Mouse (Mus musculus) hindbrain, embryonic 11.5 days (tissue): ENCODE measurements at regions not wholly inside any gene's neighbourhood (a gene's known extent, or its start where the extent isn't known, plus 50 kb on each side); places are given as distances from the start of the nearest gene placed in this dataset.

Experiments used
- ATAC-seq: fragments of 200-750 bp; cut with Nextera tagmentation; 2 replicates; pipeline ENCODE4 v1.8.0; 2017; ENCODE audit warnings: mild to moderate bottlenecking, moderate TSS enrichment, moderate library complexity; ENCODE audit not compliant: low FRiP score
- DNase-seq: peaks from one replicate; pipeline ENCODE4 v3.0.0-alpha.2; 2015; ENCODE audit warnings: low spot score
- H3K27ac ChIP-seq: fragments of 300-500 bp; sonication (generic); 2 replicates; pipeline ENCODE4 v1.5.1; 2014; ENCODE audit warnings: mild to moderate bottlenecking, low read depth, low read length
- H3K27me3 ChIP-seq: fragments of 300-500 bp; sonication (generic); 2 replicates; pipeline ENCODE4 v1.6.1; 2014; ENCODE audit warnings: mild to moderate bottlenecking, low read length, moderate library complexity, mixed read lengths; ENCODE audit not compliant: control insufficient read depth, insufficient read depth
- H3K36me3 ChIP-seq: fragments of 300-500 bp; sonication (generic); 2 replicates; pipeline ENCODE4 v1.6.1; 2014; ENCODE audit warnings: mild to moderate bottlenecking, low read length, moderate library complexity, mixed read lengths; ENCODE audit not compliant: control insufficient read depth, insufficient read depth
- H3K4me1 ChIP-seq: fragments of 300-500 bp; sonication (generic); replicated peaks from 2 replicates; pipeline ENCODE4 v1.6.1; 2014; ENCODE audit warnings: low read length, mixed read lengths; ENCODE audit not compliant: control insufficient read depth, insufficient read depth
- H3K4me2 ChIP-seq: fragments of 300-500 bp; sonication (generic); replicated peaks from 2 replicates; pipeline ENCODE4 v1.6.1; 2014; ENCODE audit warnings: mild to moderate bottlenecking, low read depth, low read length
- H3K4me3 ChIP-seq: fragments of 300-500 bp; sonication (generic); 2 replicates; pipeline ENCODE4 v1.5.1; 2014; ENCODE audit warnings: low read depth, low read length
- H3K9ac ChIP-seq: fragments of 300-500 bp; sonication (generic); 2 replicates; pipeline ENCODE4 v1.6.1; 2014; ENCODE audit warnings: low read depth, low read length
- H3K9me3 ChIP-seq: fragments of 300-500 bp; sonication (generic); 2 replicates; pipeline ENCODE4 v1.6.1; 2016; ENCODE audit warnings: low read length; ENCODE audit not compliant: control insufficient read depth
- WGBS: fragments of 180-500 bp; shearing (Covaris S2); extraction: QIAGEN DNeasy Blood & Tissue Kit; methylation state at CpG from one replicate; pipeline ENCODE4 v1.1.7; 2014; 5-methylcytosine and 5-hydroxymethylcytosine counted together

DNA sequence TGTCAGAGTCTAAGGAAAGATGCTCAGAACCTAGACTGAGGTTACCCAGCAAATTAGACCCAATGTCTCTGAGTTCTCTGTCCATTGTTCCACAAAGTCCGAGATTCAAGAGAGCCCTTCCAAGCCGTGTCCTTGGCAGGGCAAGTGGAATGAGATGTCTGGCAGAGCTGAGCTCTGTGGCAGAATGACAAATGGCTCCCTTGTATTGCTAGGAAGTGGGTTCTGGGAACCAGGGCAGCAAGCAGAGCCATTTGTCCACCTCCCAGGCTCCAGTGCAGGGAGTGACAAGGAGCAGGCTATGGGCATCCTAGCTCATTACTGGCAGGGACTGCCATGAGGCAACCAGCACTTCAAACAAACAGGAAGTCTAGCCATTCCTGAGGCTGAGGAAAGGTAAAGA, 206.3 kb upstream of the Nlrp1b start:
- Histone ChIP-seq H3K9me3 (no peaks in the 10 kb centered on the region), H3K36me3 (no peaks in the 10 kb centered on the region), H3K4me1 (peaks cover 2% of the 10 kb centered on the region), H3K27me3 (no peaks in the 10 kb centered on the region), H3K9ac (no peak overlapping the region), H3K4me2 (no peak overlapping the region), H3K4me3 (no peak overlapping the region), H3K27ac (no peak overlapping the region; the same call in 1 of the 2 replicates)
- ATAC-seq (no peak), DNase-seq (no peak)
- WGBS, result 62% methylated on average over 2 of the region's 2 CpGs

DNA sequence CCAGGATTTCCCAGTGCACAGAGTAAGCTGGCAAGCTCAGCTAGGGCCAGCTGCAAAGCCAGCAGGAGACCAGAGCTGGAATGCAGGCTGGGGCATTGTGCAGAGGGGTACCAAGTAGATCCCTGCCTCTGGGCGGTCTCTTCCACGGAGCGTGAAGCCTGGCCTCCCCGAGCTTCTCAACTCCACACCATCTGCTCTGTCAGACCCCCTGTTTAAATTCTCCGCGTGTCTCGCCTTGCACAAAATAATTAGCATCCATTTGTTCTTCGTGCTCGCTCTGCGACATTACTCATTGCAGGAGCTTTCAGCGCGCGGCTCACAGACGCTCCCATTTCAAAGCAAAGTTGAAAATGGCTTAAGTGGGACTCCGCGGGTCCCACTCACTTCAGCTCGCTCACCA, 209.3 kb upstream of the Nlrp1b start:
- peak; percentile 84 for ATAC-seq
- H3K27ac ChIP-seq, result peak overlapping the region; percentile 68
- peaks cover 2% of the 10 kb centered on the region for H3K4me1 ChIP-seq
- no peaks in the 10 kb centered on the region for H3K36me3 ChIP-seq
- H3K4me2 ChIP-seq, result peak overlapping the region; percentile 31
- 2% methylated on average over 17 of the region's 17 CpGs for WGBS
- no peaks in the 10 kb centered on the region for H3K27me3 ChIP-seq
- H3K4me3 ChIP-seq, result no peak overlapping the region
- no peaks in the 10 kb centered on the region for H3K9me3 ChIP-seq
- peak; percentile 64 for DNase-seq
- no peak overlapping the region; the same call in 1 of the 2 replicates for H3K9ac ChIP-seq

DNA sequence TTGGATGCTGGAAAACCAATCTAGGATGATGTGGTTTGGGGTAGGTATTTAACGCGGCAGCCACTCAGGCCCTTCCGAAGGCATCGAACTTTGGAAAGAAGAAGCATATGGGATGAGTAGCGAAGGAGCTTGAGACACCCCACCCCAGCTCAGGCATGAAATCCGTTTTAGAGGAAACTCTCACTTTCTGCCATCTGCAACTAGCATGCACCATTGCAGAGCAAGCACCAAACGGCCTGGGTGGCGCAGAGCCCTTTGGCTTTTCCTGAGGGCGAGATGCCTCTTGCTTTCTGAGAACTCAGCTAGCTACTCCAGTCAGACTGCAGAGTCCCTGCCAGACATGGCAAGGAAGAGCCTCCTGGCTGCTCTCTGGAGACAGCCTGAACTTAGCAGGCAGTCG, 209.9 kb upstream of the Nlrp1b start:
- H3K27me3 ChIP-seq, result no peaks in the 10 kb centered on the region
- no peak overlapping the region; the same call in 1 of the 2 replicates for H3K9ac ChIP-seq
- H3K4me1 ChIP-seq, result peaks cover 2% of the 10 kb centered on the region
- WGBS, result 56% methylated on average over 10 of the region's 10 CpGs
- H3K4me3 ChIP-seq, result no peak overlapping the region
- peak overlapping the region; percentile 31 for H3K4me2 ChIP-seq
- no peaks in the 10 kb centered on the region for H3K9me3 ChIP-seq
- H3K27ac ChIP-seq, result peak overlapping the region; percentile 68
- DNase-seq, result no peak
- peak; percentile 18; the same call in 1 of the 2 replicates for ATAC-seq
- no peaks in the 10 kb centered on the region for H3K36me3 ChIP-seq

DNA sequence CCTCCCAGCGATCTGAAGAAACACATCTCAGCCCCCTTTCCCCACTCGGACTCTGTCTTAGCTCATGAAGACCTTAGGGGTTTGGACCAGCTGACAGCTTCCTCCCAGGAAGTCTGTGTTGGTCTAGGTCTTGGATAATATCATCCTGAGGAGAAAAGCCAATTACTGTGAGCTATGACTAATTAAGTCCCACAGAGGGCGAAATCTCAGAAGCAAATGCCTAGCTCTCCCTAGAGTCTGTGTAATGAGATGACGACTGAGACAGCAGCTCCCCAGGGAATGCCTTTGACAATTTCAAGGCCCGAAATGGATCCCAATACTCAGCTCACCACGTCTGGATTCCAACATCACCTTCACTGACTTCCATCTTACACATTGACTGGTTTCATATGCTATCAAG, 213.5 kb upstream of the Nlrp1b start:
- Histone ChIP-seq H3K4me2 (no peak overlapping the region), H3K27me3 (no peaks in the 10 kb centered on the region), H3K9me3 (no peaks in the 10 kb centered on the region), H3K27ac (no peak overlapping the region), H3K4me1 (peaks cover 2% of the 10 kb centered on the region), H3K9ac (no peak overlapping the region), H3K36me3 (no peaks in the 10 kb centered on the region), H3K4me3 (no peak overlapping the region)
- WGBS, result 55% methylated on average over 6 of the region's 6 CpGs
- ATAC-seq, result no peak
- DNase-seq, result no peak

DNA sequence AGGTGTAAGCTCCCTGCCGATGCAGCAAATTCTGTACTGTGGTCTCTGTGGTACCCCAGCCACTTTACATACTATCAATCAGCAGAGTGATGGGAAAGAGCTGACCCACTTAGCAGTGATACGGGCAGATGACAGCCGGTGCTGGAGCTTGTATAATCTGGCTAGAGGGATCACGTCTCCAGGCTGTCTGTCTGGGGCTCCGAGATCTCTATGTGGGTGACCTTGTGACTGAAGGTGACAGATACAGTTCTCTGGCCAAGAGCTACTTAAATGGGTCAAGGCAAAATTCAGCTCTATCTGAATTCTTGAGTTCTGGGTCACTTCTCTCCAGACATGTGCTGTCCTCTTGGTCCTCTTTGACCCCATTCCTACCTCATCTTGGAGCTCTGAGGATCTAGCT, 216.1 kb upstream of the Nlrp1b start:
- no peaks in the 10 kb centered on the region for H3K36me3 ChIP-seq
- no peak overlapping the region for H3K4me3 ChIP-seq
- DNase-seq (no peak), ATAC-seq (no peak)
- no peak overlapping the region for H3K27ac ChIP-seq
- no peaks in the 10 kb centered on the region for H3K4me1 ChIP-seq
- H3K9me3 ChIP-seq, result no peaks in the 10 kb centered on the region
- no peaks in the 10 kb centered on the region for H3K27me3 ChIP-seq
- no peak overlapping the region for H3K4me2 ChIP-seq
- 65% methylated on average over 5 of the region's 5 CpGs for WGBS
- no peak overlapping the region for H3K9ac ChIP-seq

DNA sequence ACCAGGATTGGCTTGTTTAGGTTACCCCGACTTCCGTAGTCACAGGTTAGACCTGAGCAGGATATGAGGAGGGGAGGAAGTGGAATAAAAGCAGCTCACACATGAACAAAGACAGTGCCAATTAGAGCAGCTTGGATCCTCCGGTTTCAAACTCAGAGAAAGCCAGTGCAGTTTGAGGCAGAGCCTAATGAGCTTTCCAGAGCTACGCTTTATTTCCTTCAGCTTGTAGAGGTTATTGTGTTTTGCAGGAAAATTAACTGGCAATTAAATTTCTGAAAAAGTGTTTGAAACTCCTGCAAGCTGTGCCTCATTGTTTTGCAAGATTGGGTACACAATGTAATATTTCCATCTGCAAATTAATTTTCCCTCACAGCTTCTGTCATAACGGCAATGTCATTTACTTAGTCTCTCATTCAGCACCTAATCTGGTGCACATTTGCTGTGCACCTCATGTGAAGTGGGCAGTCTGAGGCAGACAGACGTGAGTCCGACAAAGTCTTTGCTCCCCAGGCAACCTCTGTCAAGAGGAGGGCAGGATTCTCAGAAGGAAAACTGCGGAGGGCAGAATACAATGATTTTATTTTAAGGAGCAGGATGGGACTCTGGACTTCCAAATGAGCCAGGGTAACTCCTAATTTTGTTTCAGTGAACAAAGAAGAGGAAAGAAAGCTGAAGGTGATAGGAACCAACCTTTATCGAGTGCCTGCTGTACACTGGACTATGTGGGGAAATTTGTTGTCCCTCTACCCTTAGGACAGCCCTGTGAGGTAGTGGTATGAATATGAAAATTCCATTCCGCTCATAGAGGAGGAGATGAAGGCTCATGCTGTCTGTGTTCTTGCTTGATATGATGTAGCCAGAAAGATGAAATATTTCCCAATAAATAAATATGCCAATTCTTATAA, 217.6 kb upstream of the Nlrp1b start:
- no peaks in the 10 kb centered on the region for H3K27me3 ChIP-seq
- H3K27ac ChIP-seq, result no peak overlapping the region
- no peaks in the 10 kb centered on the region for H3K9me3 ChIP-seq
- H3K9ac ChIP-seq, result no peak overlapping the region
- WGBS, result 73% methylated on average over 10 of the region's 10 CpGs
- ATAC-seq (no peak), DNase-seq (no peak)
- no peak overlapping the region for H3K4me2 ChIP-seq
- no peak overlapping the region for H3K4me3 ChIP-seq
- no peaks in the 10 kb centered on the region for H3K4me1 ChIP-seq
- no peaks in the 10 kb centered on the region for H3K36me3 ChIP-seq

DNA sequence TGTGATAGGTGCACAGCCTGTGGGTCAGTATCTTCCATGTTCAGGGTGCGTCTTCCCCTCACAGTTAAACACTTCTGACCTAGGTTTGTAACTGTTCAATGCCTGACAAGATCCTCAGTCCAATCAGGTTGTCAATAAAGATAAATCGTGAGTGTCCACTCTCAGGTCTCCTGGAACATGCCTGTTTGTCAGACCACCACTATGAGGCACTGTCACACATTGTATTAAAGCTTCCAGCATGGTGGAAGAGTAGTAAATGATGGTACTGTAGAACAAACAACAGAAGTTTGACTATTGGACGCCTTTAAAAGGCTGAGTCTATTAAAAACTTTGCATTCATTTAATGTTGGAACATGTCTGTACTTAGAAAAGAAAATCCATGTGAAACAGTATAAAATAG, 249.6 kb upstream of the Nlrp1b start:
- Histone ChIP-seq H3K4me2 (no peak overlapping the region), H3K9me3 (no peaks in the 10 kb centered on the region), H3K4me3 (no peak overlapping the region), H3K27me3 (no peaks in the 10 kb centered on the region), H3K36me3 (no peaks in the 10 kb centered on the region), H3K4me1 (no peaks in the 10 kb centered on the region), H3K9ac (no peak overlapping the region), H3K27ac (no peak overlapping the region)
- ATAC-seq (no peak), DNase-seq (no peak)
- 79% methylated on average over 3 of the region's 3 CpGs for WGBS

DNA sequence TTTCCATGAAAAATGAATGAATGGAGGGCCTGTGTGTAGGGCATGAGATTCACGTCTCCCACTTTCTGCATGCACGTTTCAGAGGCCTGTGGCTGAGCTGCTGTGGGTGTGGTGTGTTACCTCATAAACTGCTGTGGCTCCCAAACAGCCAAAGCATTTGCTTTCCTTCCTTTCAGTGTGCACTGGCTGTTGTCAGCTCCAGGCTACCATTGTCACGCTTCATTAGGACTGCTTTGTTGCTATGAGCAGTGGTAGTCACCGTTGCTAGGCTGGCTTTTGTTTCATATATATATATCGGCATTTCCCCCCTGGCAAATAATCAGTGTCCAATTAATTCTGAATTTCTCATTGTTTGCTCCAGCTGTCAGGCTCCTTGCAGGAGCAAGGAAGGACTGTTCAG, 251.9 kb upstream of the Wscd1 start:
- no peak overlapping the region for H3K4me3 ChIP-seq
- ATAC-seq (peak; percentile 93), DNase-seq (peak; percentile 74)
- H3K27me3 ChIP-seq, result no peaks in the 10 kb centered on the region
- peaks cover 4% of the 10 kb centered on the region for H3K4me1 ChIP-seq
- H3K9ac ChIP-seq, result no peak overlapping the region
- peak overlapping the region; percentile 33 for H3K27ac ChIP-seq
- 22% methylated on average over 5 of the region's 5 CpGs for WGBS
- no peaks in the 10 kb centered on the region for H3K9me3 ChIP-seq
- H3K36me3 ChIP-seq, result no peaks in the 10 kb centered on the region
- H3K4me2 ChIP-seq, result no peak overlapping the region

DNA sequence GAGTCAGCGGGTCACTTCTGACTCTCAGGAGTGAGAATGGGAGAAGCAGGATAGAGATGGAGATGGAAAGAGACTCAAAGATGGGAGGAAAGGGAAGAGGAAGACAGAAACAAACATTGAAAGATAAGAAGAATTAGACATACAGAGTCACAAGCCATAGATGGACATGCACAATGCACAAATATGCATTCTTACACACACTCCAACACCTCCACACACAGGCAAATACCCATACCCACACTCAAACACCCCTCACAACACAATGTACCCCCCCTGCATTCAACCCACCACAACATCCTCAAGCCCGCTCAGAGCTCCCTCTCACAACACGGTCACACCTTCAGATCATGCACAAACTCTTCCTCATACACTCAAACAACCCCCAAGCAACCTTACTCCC, 251.4 kb upstream of the Wscd1 start:
- ATAC-seq, result peak; percentile 64
- H3K9ac ChIP-seq, result no peak overlapping the region
- peak overlapping the region; percentile 33; the same call in 1 of the 2 replicates for H3K27ac ChIP-seq
- H3K4me3 ChIP-seq, result no peak overlapping the region
- DNase-seq, result peak; percentile 8
- H3K4me1 ChIP-seq, result peaks cover 4% of the 10 kb centered on the region
- WGBS, result 62% methylated on average over 3 of the region's 3 CpGs
- no peaks in the 10 kb centered on the region for H3K27me3 ChIP-seq
- H3K4me2 ChIP-seq, result no peak overlapping the region
- no peaks in the 10 kb centered on the region for H3K9me3 ChIP-seq
- H3K36me3 ChIP-seq, result no peaks in the 10 kb centered on the region
